Mouse (Mus musculus): Measurements from ENCODE around the gene Terb1. TPM values are rescaled to one million over a fixed set of nuclear protein-coding genes. Genes with fewer than 3 reads are reported as not detected.

Gene Terb1
- polyA plus RNA-seq, 1 experiment from 2014 or later: 0.18 TPM

DNA sequence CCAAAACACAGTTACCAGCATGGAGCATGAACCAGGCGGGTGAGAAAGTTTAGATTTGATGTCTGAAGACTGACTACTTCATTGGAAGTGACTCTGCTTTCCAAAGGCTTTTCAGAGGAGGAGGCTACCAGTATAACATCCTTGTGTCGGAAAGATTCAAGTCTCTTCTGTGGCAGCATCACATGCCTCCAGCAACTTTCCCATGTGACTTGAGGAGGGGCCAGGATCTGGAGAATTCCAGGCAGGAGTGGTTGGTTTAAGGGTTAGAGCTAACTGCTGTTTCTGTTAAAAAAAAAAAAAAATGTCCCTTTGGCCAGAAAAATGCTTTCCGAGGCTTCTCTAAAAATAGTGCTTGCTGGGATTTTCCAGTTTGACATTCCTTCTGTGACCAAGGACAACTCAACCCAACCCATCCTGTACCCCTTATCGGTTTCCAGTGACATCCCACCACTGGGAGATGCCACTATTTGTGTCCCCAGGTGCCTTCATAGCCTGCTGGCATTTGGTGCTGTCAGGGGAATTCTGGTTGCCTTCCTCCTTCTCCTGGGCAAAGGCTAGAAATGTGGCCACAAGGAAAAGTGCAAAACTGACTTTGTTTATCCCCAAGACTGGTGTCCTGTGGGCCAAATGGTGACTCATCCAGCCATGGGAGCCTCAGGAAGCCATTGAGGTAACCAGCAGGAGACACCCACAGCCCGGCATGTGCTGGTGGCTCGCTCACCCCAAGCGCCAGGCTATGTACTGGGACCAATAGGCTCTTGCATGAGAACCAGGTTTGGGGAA lies 101.2 kb downstream of the Terb1 start:
- Histone ChIP-seq H3K27me3 (ENCODE audit: control insufficient read depth, insufficient read depth, low read length) (no peaks in the 10 kb centered on the region), H3K4me2 (replicated peaks; ENCODE audit: low read depth) (no peak overlapping the region), H3K36me3 (ENCODE audit: control insufficient read depth, insufficient read depth, low read length) (no peaks in the 10 kb centered on the region), H3K4me1 (replicated peaks; ENCODE audit: control insufficient read depth, insufficient read depth) (no peaks in the 10 kb centered on the region), H3K9ac (ENCODE audit: low read length) (no peak overlapping the region), H3K4me3 (ENCODE audit: low read depth, low read length) (no peak overlapping the region), H3K27ac (replicated peaks) (no peak overlapping the region), H3K9me3 (ENCODE audit: control insufficient read depth, low read length) (no peaks in the 10 kb centered on the region)
- DNase-seq (ENCODE audit: low spot score) (no peak), ATAC-seq (ENCODE audit: low FRiP score, low TSS enrichment) (no peak)
- WGBS: 83% methylated on average over 7 of the region's 7 CpGs
- TF ChIP-seq CTCF (IDR thresholded peaks at IDR 0.05; ENCODE audit: low read depth) (no peak), EP300 (optimal IDR thresholded peaks at IDR 0.05) (no peak)

DNA sequence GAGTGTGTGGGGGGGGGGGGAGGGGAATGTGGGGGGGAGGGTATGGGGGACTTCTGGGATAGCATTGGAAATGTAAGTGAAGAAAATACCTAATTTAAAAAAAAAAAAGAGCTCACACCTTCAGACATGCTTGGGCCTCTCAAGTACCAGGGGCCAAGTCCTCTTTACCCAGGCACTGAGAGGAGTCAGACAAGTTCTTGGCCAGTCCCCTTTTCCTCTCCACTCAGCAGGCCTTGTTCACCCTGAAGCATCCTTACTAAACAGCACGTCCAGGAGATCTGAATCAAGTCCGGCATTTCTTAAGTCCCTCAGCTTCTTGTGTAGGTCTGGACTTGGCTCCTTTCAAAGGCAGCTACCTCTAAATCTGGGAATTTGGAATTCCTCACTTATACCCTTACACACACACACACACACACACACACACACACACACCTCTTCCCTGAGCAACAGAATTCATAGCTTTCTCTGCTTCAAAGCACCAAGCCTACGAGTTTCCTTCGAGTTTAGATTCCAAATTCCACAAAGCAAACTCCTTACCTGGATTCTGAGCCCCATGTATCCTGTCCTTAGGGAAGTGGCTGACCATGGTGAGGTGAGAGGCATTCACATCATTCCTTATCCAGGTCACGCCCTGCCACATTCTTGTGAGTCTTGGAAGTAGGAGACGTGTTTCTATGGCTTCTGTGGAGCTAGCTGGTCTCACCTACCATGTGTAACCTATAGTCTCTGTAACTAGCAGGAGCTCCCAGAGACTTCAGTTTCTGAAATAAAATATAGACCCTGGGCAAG lies 103.2 kb downstream of the Terb1 start:
- no peak overlapping the region for H3K27ac ChIP-seq (replicated peaks)
- no peaks in the 10 kb centered on the region for H3K36me3 ChIP-seq (ENCODE audit: control insufficient read depth, insufficient read depth, low read length)
- DNase-seq (ENCODE audit: low spot score) (no peak), ATAC-seq (ENCODE audit: low FRiP score, low TSS enrichment) (no peak)
- no peak for TF ChIP-seq CTCF (IDR thresholded peaks at IDR 0.05; ENCODE audit: low read depth)
- TF ChIP-seq EP300 (optimal IDR thresholded peaks at IDR 0.05): no peak
- H3K27me3 ChIP-seq (ENCODE audit: control insufficient read depth, insufficient read depth, low read length): no peaks in the 10 kb centered on the region
- H3K4me1 ChIP-seq (replicated peaks; ENCODE audit: control insufficient read depth, insufficient read depth): no peaks in the 10 kb centered on the region
- H3K9ac ChIP-seq (ENCODE audit: low read length): no peak overlapping the region
- no peak overlapping the region for H3K4me2 ChIP-seq (replicated peaks; ENCODE audit: low read depth)
- H3K4me3 ChIP-seq (ENCODE audit: low read depth, low read length): no peak overlapping the region
- no peaks in the 10 kb centered on the region for H3K9me3 ChIP-seq (ENCODE audit: control insufficient read depth, low read length)
- WGBS: 69% methylated on average over 6 of the region's 6 CpGs

DNA sequence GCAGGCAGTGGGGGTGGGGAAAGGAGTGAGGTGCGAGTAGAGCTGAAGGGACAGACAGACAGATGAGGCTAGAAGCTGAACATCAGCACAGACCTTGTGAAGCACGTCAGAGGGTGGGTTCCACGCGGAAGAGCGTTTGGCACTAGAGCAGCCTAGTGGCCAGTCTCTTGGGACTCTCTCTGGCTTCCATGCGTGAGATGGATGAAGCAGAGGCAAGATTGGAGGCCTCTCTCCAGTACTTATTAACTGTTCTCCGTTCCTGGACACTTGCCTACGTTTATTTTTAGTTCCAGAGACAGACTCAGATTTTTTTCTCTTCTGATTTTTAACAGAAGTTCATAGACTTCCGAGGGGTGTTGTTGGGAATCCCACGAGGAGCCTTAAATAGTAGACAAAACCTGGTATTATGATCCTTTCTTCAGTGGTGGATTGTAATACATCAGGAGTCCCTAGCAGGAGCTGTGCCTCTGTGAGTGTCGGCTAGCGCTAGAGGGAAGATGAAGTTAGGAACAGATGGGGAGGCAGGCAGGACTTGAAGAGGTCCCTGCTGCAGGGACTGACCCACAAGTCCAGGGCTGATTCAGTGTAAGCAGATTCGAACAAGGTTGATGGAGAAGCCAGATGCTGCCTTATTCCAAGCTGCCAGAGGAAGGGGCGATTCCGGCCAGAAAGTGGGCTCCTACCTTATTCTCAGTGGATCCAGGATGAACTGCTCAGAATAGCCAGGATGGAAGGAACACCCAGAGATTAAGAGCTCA lies 104.1 kb downstream of the Terb1 start:
- no peak for TF ChIP-seq EP300 (optimal IDR thresholded peaks at IDR 0.05)
- no peak; the same call in 1 of the 2 replicates for TF ChIP-seq CTCF (IDR thresholded peaks at IDR 0.05; ENCODE audit: low read depth)
- H3K27ac ChIP-seq (replicated peaks): peak overlapping the region; percentile 53; the same call in 1 of the 2 replicates
- no peak overlapping the region for H3K9ac ChIP-seq (ENCODE audit: low read length)
- whole genome bisulfite sequencing: 40% methylated on average over 15 of the region's 15 CpGs
- no peak overlapping the region for H3K4me2 ChIP-seq (replicated peaks; ENCODE audit: low read depth)
- H3K36me3 ChIP-seq (ENCODE audit: control insufficient read depth, insufficient read depth, low read length): no peaks in the 10 kb centered on the region
- no peaks in the 10 kb centered on the region for H3K4me1 ChIP-seq (replicated peaks; ENCODE audit: control insufficient read depth, insufficient read depth)
- H3K4me3 ChIP-seq (ENCODE audit: low read depth, low read length): no peak overlapping the region
- ATAC-seq (ENCODE audit: low FRiP score, low TSS enrichment): no peak; the same call in 1 of the 2 replicates
- no peaks in the 10 kb centered on the region for H3K27me3 ChIP-seq (ENCODE audit: control insufficient read depth, insufficient read depth, low read length)
- DNase-seq (ENCODE audit: low spot score): no peak
- no peaks in the 10 kb centered on the region for H3K9me3 ChIP-seq (ENCODE audit: control insufficient read depth, low read length)

DNA sequence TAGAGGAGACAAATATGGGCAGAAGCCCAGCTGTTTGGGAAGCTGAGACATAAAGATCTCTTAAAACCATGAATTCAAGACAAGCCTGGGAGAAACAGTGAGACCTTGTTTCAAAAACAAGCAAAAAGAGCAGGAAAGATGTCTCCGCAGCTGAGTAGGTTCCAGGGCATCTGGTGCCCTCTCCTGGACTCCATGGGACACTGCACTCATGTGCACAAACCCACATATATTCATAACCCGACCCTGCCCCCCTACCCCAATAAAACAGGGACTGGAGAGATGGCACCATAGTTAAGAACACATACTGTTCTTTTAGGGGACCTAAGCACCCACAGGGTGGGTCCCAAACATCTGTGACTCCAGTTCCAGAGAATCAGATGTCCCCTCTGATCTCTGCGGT lies 106.1 kb downstream of the Terb1 start:
- TF ChIP-seq CTCF (IDR thresholded peaks at IDR 0.05; ENCODE audit: low read depth) (peak; percentile 75), EP300 (optimal IDR thresholded peaks at IDR 0.05) (no peak)
- no peaks in the 10 kb centered on the region for H3K9me3 ChIP-seq (ENCODE audit: control insufficient read depth, low read length)
- H3K9ac ChIP-seq (ENCODE audit: low read length): no peak overlapping the region
- no peaks in the 10 kb centered on the region for H3K27me3 ChIP-seq (ENCODE audit: control insufficient read depth, insufficient read depth, low read length)
- no peak for DNase-seq (ENCODE audit: low spot score)
- H3K36me3 ChIP-seq (ENCODE audit: control insufficient read depth, insufficient read depth, low read length): no peaks in the 10 kb centered on the region
- H3K4me1 ChIP-seq (replicated peaks; ENCODE audit: control insufficient read depth, insufficient read depth): no peaks in the 10 kb centered on the region
- H3K4me3 ChIP-seq (ENCODE audit: low read depth, low read length): no peak overlapping the region
- WGBS: 70% methylated on average over 3 of the region's 3 CpGs
- H3K27ac ChIP-seq (replicated peaks): no peak overlapping the region
- no peak overlapping the region for H3K4me2 ChIP-seq (replicated peaks; ENCODE audit: low read depth)
- ATAC-seq (ENCODE audit: low FRiP score, low TSS enrichment): no peak

Other genes with a start within 250 kb of the Terb1 start
- not detected in 2 replicates for gene Cmtm2a, start 216.7 kb downstream of the Terb1 start, polyA plus RNA-seq (2015; fragmentation: Nextera tagmentation; extraction: Ambion mirVana)
- gene Gm45711, start 199.8 kb downstream of the Terb1 start, polyA plus RNA-seq (2015; fragmentation: Nextera tagmentation; extraction: Ambion mirVana): not detected in 2 replicates
- not detected in 2 replicates for gene Cmtm1, start 199.8 kb downstream of the Terb1 start, polyA plus RNA-seq (2015; fragmentation: Nextera tagmentation; extraction: Ambion mirVana)
- not detected in 2 replicates for gene Gm11020, start 188.3 kb downstream of the Terb1 start, polyA plus RNA-seq (2015; fragmentation: Nextera tagmentation; extraction: Ambion mirVana)
- gene Cmtm2b, start 187.7 kb downstream of the Terb1 start, polyA plus RNA-seq (2015; fragmentation: Nextera tagmentation; extraction: Ambion mirVana): not detected in 2 replicates
- 48.4 and 52.1 TPM in 2 replicates for gene Cmtm3, start 170.5 kb downstream of the Terb1 start, polyA plus RNA-seq (2015; fragmentation: Nextera tagmentation; extraction: Ambion mirVana)
- 4.6 and 4.8 TPM in 2 replicates for gene Cmtm4, start 114.1 kb downstream of the Terb1 start, polyA plus RNA-seq (2015; fragmentation: Nextera tagmentation; extraction: Ambion mirVana)
- 31.9 and 33.0 TPM in 2 replicates for gene Dync1li2, start 66.9 kb downstream of the Terb1 start, polyA plus RNA-seq (2015; fragmentation: Nextera tagmentation; extraction: Ambion mirVana)
- 59.2 and 64.1 TPM in 2 replicates for gene Nae1, start 24.7 kb upstream of the Terb1 start, polyA plus RNA-seq (2015; fragmentation: Nextera tagmentation; extraction: Ambion mirVana)
- gene Car7, start 24.8 kb upstream of the Terb1 start, polyA plus RNA-seq (2015; fragmentation: Nextera tagmentation; extraction: Ambion mirVana): 1.2 and 1.3 TPM in 2 replicates
- 5.5 and 6.2 TPM in 2 replicates for gene Pdp2, start 81.5 kb upstream of the Terb1 start, polyA plus RNA-seq (2015; fragmentation: Nextera tagmentation; extraction: Ambion mirVana)
- 0.30 TPM in 2 replicates for gene Cdh16, start 114.5 kb upstream of the Terb1 start, polyA plus RNA-seq (2015; fragmentation: Nextera tagmentation; extraction: Ambion mirVana)
- 10.3 and 12.8 TPM in 2 replicates for gene Rrad, start 121.4 kb upstream of the Terb1 start, polyA plus RNA-seq (2015; fragmentation: Nextera tagmentation; extraction: Ambion mirVana)
- 71.2 and 76.1 TPM in 2 replicates for gene Ciao2b, start 132.1 kb upstream of the Terb1 start, polyA plus RNA-seq (2015; fragmentation: Nextera tagmentation; extraction: Ambion mirVana)
- 1.4 and 2.0 TPM in 2 replicates for gene Ces2a, start 224.1 kb upstream of the Terb1 start, polyA plus RNA-seq (2015; fragmentation: Nextera tagmentation; extraction: Ambion mirVana)

Data from stomach, postnatal 0 days (tissue).